Mouse (Mus musculus) heart, postnatal 10 days (tissue): ENCODE results near the gene Lipc. TPM values are rescaled to one million over a fixed set of nuclear protein-coding genes. Genes with fewer than 3 reads are reported as not detected.

Experiments
- DNase-seq, 2 experiments: peaks; one replicate each; pipeline ENCODE4 v3.0.0; 2021
- intact Hi-C: fragments of 180-260 bp; cut with DNase I; formaldehyde crosslinking; loops from one replicate; pipeline ENCODE4 v1.15.1; 2025
- total RNA-seq, 2 experiments: library from RNA; stranded (reverse); gene quantifications; 2 replicates each; pipeline ENCODE4 v1.2.3; 2021

Lipc gene
- total RNA-seq, 2 experiments from 2014 or later: 0.27 TPM; not detected in 1

- intact Hi-C loops: no loop called here
- no peak for DNase-seq
Measured at GRCm38 (mm10) chr9:70832231-70832630, 119.8 kb downstream of the Lipc start.

DNA sequence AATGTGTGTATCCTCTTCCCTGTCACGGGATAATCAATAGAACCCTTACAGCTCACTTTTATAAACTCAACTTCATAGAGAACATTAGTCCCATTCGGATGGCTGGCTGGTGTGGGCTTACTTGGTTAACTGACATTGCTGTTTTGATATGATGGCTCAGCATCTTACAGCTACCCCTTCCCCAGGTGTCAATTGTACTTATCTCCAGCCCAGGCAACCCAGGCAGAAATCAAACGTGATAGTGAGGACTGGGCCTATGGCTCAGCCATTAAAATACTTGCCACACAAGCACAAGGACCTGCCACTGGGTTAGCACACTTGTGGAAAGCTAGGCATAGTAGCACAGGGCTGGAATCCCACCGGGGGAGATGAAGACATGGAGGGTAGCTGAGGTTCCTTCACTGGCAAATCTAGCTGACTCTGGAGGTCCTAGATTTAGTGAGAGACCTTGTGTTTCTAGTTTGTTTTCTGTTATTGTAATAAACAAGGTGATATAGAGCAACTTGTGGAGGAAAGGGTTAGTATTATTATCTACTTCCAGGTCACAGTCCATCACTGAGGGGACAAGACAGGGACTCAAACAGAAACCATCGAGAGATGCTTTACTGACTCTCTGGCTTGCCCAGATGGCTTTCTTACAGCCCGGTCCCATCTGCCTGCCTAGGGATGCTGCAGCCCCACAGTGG is 121.0 kb downstream of the Lipc start:
- intact Hi-C loops: no loop called here

DNA sequence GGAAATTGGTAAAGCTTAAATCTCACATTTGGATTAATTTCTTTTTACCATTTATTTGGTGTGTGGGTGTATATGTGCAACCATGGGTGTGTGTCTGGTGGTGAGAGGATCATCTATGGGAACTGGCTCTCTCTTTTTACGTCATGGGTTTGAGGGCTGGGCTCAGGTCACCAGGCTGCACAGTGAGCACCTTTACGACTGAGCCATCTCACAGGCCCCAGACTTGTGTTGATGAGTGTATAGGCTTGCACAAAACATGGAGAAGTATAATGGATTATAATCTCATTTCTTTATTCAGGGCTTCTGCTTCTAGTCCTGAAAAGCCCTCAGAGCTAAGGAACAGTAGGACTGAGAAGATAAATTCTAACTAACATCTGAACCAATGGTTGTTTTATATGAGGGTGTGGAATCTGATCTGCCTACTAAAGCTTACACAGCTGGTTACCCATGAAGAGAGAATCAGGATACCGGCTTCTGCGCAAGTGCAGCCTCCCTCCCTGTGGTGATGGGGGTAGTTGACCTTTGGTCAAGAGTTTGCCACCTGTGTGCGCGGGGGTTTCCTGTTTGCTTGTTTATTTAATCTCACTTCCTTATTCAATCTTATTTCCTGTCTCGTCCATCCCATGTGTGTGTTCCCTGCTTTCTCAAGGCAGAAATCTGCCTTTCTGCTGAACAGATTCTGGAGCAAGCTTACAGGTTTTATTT is 122.1 kb downstream of the Lipc start:
- intact Hi-C loops: no loop called here

More for the DNA sequence above, 121.0 kb downstream of the Lipc start:
- DNase-seq: no peak

GRCm38 (mm10) chr9:70827911-70828310 is 124.1 kb downstream of the Lipc start:
- DNase-seq: no peak
- intact Hi-C loops: no loop called here

More for the DNA sequence above, 122.1 kb downstream of the Lipc start:
- no peak for DNase-seq

DNA sequence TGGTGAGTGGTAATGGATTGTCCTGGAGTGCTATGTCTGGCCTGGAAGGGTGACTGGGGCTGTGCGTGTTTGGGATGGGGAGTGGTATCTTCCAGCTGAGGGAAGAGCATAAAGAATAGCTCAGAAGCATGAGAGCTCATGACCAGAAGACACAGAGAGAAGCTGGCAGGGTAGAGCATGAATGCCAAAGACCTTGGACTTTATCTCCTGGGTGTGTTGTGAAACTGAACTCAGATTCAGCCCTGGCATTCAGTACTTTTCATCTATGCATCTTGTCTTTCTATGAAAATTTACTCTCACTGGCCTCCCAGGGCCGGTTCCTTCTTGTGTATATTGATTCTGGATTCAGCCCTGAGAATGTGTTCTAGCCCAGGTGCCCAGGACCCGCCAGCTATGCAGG is 127.9 kb downstream of the Lipc start:
- DNase-seq: no peak
- intact Hi-C loops: no loop called here

DNA sequence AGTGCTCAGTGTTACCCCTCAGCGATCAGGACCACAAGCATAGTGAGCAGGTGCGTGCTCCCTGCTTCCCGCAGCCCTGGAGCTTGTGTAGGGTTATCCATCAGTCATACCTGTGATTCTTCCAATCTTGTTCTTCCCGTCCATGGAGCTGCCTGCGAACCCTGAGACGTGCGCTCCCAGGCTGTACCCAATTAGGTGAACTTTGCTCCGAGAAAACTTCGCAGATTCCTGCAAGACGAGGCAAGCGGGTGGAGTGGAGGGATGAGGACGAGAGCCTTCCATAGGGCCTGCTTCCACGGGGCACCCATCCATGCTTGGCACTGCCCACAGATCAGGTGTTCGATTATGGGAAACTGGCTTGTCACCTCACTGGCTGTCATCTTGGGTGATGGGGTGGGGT is 133.3 kb downstream of the Lipc start:
- no peak for DNase-seq
- intact Hi-C loops: no loop called here

DNA sequence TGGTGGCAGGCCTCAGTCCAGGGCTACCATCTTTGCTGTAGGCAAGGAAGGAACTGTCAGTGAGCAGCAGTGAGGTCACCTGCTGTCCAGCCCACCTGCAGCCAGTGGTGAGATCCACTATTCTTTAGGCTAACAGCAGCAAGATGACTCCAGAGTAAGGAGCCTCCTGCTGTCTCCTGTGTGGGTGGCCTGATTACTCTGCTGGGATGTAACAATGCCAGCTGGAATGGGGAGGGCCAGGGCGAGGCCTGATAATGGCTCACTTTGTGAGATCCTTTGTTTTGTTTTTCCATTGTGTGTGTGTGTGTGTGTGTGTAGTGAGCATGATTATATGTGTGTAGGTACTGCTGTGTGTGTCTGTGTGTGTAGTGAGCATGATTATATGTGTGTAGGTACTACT is 134.6 kb downstream of the Lipc start:
- intact Hi-C loops: no loop called here

DNA sequence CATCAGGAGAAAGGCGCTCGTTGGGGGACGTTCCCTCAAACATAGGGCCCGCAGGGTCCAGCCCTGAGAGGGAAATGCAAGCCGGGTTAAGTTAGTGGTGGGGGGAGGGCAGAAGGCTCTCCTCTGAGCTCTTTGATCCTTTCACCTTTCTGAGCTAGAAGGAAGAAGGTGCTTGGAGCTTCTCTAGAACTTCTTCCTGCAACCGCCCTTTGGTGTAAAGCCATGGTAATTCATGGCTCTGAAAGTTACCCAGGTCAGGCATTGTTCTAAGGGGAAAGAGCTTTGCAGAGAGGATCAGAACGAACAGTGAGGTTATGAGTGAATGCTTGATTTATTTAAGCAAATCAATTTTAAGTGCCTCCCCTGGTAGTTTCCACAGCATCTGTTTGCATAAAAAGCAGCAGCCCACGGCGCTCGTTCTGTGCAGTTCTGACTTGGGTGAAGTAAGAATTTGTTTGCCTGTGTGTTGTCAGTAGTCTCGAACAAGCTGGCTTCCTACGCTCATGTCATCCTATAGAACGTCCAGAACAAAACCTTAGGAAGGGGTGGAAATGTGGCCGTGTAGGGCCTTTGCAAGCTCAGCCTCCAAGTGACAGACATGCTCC is 135.2 kb downstream of the Lipc start:
- intact Hi-C loops: no loop called here
- DNase-seq: no peak

More for the DNA sequence above, 134.6 kb downstream of the Lipc start:
- no peak for DNase-seq

- no peak for DNase-seq
- intact Hi-C loops: no loop called here
Measured at GRCm38 (mm10) chr9:70812551-70812950, 139.5 kb downstream of the Lipc start.

DNA sequence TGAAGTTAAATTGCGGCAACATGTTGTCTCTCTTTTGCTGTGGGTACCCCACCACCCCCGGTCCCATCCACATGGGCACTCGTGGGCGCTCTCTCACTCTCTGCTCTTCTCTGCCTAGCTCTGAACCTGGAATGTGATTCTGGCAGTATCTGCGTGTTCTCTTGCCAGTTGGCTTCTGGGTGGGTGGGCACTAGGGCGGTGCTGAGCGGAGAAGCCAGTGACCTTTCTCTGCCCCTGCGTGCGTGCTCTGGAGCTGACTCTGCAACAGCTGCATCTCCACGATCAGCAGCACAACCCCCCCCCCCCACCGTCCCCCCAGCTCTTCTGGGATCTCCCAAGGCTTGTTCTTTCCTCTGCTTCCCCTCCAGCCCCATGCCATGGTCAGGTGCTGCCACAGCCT is 144.3 kb downstream of the Lipc start:
- DNase-seq: peak; percentile 70 to 72
- intact Hi-C loops: no loop called here

DNA sequence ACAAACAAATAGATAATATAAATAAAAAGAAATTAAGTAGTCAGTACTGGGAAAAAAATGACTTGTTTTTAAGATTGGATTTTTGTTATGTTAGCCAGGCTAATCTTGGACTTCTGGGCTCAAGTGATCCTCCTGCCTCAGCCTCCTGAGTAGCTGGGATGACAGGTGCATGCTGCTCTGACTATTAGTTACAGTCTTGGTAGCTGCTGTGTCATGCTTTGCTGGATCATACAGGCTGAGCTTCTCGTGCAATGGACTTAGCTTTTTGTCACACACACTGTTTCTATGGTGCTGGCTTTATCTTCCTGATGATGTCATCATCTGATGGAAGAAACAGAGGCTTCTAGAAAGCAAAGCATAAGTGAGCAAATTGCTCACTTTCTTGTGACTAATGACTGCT is 146.0 kb downstream of the Lipc start:
- DNase-seq: no peak
- intact Hi-C loops: no loop called here

GRCm38 (mm10) chr9:70802816-70803215 is 149.2 kb downstream of the Lipc start:
- no peak for DNase-seq
- intact Hi-C loops: no loop called here

DNA sequence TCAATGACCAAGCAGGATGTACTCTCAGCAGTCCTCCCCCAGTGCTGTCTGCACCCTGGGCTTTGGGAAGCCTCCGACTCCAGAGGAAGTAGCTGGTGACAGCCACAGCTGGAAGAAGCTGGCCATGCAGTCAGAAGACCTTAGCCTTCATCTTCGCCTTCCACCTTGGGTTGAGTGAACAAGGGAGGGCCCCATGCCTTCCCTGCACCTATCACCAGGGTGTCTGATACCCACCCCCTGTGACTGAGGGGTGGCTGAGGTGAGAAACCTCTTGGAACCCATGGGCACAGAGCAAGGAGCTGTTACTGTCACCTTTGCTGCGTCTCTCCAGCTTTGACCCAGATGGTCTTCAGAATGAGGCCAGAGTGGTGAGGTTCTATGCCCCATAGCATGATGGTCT is 150.3 kb downstream of the Lipc start:
- intact Hi-C loops: no loop called here
- DNase-seq: no peak

- DNase-seq: no peak
- intact Hi-C loops: no loop called here
Measured at GRCm38 (mm10) chr9:70800588-70801315, 151.3 kb downstream of the Lipc start.

- intact Hi-C loops: no loop called here
Measured at GRCm38 (mm10) chr9:70795439-70795757, 156.6 kb downstream of the Lipc start.

DNA sequence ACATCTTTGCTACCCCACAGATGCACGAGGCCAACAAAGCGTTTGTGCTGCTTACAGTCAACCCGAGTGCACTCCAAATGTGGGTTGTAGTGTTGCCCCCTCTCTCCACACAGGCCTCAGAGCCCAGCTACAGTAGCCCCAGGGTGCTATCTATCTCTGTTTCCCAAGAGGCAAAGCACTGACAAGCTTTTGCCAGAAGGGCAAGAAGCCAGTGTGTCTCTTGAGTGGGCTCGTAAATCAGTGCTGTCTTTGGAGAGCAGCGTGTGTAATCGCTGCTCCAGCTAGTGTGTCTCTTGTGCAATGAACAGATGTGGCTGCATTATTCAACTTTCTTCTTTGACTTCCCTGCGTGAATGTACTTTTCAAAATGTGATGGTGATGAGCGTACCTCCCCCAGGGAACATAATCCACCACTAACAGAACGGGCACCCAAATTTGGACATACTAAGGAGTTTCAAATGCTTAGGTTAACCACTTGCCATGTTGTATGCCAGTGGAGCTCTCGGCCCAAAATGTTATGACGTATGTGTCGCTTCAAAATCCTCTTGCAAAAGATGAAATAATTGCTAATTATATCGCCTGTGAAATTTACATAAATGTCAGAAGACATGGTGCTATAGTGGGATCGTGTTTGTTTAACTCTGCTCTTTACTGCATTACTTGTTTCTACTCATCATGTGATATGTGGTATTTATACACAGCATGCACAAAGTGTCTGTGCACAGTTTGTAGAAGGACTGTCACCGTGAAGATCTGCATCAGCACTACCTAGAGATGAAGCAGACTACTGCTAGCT is 157.2 kb downstream of the Lipc start:
- intact Hi-C loops: no loop called here
- DNase-seq: peak; percentile 44 to 51

More at GRCm38 (mm10) chr9:70795439-70795757, 156.6 kb downstream of the Lipc start:
- no peak for DNase-seq

GRCm38 (mm10) chr9:70790621-70791020 is 161.4 kb downstream of the Lipc start:
- intact Hi-C loops: no loop called here
- DNase-seq: no peak

DNA sequence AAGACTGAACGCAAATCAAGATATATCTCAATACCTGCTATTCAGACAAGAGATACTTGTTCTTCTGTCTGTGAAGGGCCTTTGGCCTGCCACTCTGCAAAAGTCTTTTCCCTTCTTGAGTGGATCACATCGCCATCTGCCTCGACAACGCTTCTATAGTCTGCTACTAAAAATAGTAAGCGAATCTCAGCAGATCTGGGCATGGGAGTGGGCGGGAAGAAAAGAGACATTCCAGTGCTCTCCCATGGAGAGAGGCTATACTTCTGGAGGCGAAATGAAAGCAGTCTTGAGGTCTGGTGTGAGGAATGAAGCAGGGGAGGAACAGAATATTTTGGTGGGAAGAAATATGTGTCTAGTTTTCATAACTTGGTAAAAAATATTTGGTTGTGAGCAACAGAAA is 163.3 kb downstream of the Lipc start:
- no peak for DNase-seq
- intact Hi-C loops: no loop called here

DNA sequence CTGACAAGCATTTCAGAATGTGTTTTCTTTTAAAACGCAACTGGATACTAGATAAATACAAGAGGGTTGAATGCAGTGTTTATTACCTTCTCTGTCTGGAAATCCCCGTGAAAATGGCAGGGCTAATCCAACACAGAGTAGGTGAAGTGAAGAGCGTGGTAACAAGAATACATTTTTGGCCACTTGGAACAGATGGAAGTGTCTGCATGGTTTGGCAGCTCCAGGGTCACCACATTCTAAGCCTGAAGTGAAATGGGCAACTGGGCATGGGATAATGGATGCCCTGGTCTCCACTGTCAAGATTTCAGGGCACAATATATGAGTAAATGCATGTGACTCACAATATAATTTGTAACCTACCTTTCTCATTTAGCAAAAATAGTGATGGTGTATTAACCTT is 169.8 kb downstream of the Lipc start:
- DNase-seq: no peak
- intact Hi-C loops: no loop called here

- intact Hi-C loops: loop anchor here (5.0 kb wide), 1 partner anchor 152 kb away; no protein-coding TSS in a partner anchor
- DNase-seq: no peak
Measured at GRCm38 (mm10) chr9:70775517-70775916, 176.5 kb downstream of the Lipc start.

- intact Hi-C loops: no loop called here
- DNase-seq: no peak
Measured at GRCm38 (mm10) chr9:70760974-70761373, 191.1 kb downstream of the Lipc start.
